Mouse (Mus musculus) midbrain, embryonic 11.5 days (tissue): ENCODE measurements around the gene Setd5. TPM values are rescaled to one million over a fixed set of nuclear protein-coding genes. Genes with fewer than 3 reads are reported as not detected.

Experiments used
- ATAC-seq: fragments of 200-750 bp; cut with Nextera tagmentation; 2 replicates; pipeline ENCODE4 v1.8.0; 2017; ENCODE audit warnings: moderate TSS enrichment, moderate library complexity; ENCODE audit not compliant: low FRiP score
- DNase-seq: peaks from one replicate; pipeline ENCODE4 v3.0.0; 2015; ENCODE audit warnings: low spot score; ENCODE audit errors: missing footprints
- H3K27ac ChIP-seq: fragments of 300-500 bp; sonication (generic); 2 replicates; pipeline ENCODE4 v1.5.1; 2014; ENCODE audit warnings: low read depth, low read length
- H3K27me3 ChIP-seq: fragments of 300-500 bp; sonication (generic); 2 replicates; pipeline ENCODE4 v1.6.1; 2014; ENCODE audit warnings: mild to moderate bottlenecking, low read length, moderate library complexity, mixed read lengths; ENCODE audit not compliant: control insufficient read depth, insufficient read depth
- H3K36me3 ChIP-seq: fragments of 300-500 bp; sonication (generic); 2 replicates; pipeline ENCODE4 v1.6.1; 2014; ENCODE audit warnings: mild to moderate bottlenecking, low read length, moderate library complexity, mixed read lengths; ENCODE audit not compliant: control insufficient read depth, insufficient read depth
- H3K4me1 ChIP-seq: fragments of 300-500 bp; sonication (generic); 2 replicates; pipeline ENCODE4 v1.6.1; 2014; ENCODE audit warnings: low read length; ENCODE audit not compliant: control insufficient read depth, insufficient read depth
- H3K4me2 ChIP-seq: fragments of 300-500 bp; sonication (generic); 2 replicates; pipeline ENCODE4 v1.6.1; 2014; ENCODE audit warnings: mild to moderate bottlenecking, moderate library complexity
- H3K4me3 ChIP-seq: fragments of 300-500 bp; sonication (generic); 2 replicates; pipeline ENCODE4 v1.5.1; 2014; ENCODE audit warnings: low read depth, low read length
- H3K9ac ChIP-seq: fragments of 300-500 bp; sonication (generic); 2 replicates; pipeline ENCODE4 v1.6.1; 2014; ENCODE audit warnings: low read length
- H3K9me3 ChIP-seq: fragments of 300-500 bp; sonication (generic); 2 replicates; pipeline ENCODE4 v1.6.1; 2016; ENCODE audit warnings: low read length; ENCODE audit not compliant: control insufficient read depth
- whole genome bisulfite sequencing: fragments of 180-500 bp; shearing (Covaris S2); extraction: QIAGEN DNeasy Blood & Tissue Kit; methylation state at CpG from one replicate; pipeline ENCODE4 v1.1.7; 2014; 5-methylcytosine and 5-hydroxymethylcytosine counted together
- polyA plus RNA-seq: library from polyadenylated mRNA; unstranded; fragments of >200 nt; fragmentation: Nextera tagmentation; extraction: Ambion mirVana; gene quantifications from 2 replicates; pipeline ENCODE4 v1.2.1, GENCODE M21; 2014

Setd5 gene
- polyA plus RNA-seq, 1 experiment from 2014 or later = 75.5 TPM

- Histone ChIP-seq H3K36me3 (no peaks in the 10 kb centered on the region), H3K9ac (no peak overlapping the region), H3K4me1 (no peaks in the 10 kb centered on the region), H3K4me3 (no peak overlapping the region), H3K4me2 (no peak overlapping the region), H3K27me3 (no peaks in the 10 kb centered on the region), H3K27ac (no peak overlapping the region), H3K9me3 (no peaks in the 10 kb centered on the region)
- ATAC-seq = no peak
- 85% methylated on average over 17 of the region's 17 CpGs for WGBS
- DNase-seq = peak; percentile 62
Measured at GRCm38 (mm10) chr6:113166661-113167251, 89.6 kb downstream of the Setd5 start.

DNA sequence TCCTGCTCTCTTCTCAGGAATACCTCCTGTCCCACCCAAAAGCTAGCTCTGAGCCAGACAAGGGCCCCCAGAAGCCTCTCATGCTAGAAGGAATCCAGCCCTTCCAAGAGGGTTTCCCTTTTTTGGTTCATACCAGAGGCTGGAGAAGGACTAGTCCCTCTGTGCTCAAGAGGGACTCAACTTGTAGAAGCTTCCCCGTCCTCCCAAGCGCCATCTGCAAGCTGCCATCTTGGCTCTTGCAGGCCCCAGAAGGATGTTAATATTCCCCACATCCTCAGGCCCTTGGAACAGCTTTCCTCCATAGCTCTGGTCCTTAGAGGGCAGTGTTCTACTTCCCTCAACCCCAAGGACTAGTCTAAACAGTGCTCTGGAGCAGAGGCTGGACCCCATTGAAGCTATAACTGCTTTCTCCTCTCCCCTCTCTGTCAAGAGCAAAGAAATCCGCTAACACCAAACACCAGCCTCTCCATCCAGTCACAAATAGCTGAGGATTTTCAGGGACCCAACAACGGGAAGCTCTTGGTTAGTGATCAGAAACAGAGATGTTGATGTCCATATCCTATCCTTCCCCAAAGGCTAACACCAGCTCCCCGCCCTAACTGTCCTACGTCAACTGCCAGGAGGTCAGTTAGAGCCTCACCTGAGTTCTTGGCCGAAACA is 91.3 kb downstream of the Setd5 start:
- H3K27ac ChIP-seq = no peak overlapping the region
- no peak for ATAC-seq
- WGBS = 89% methylated on average over 7 of the region's 7 CpGs

DNA sequence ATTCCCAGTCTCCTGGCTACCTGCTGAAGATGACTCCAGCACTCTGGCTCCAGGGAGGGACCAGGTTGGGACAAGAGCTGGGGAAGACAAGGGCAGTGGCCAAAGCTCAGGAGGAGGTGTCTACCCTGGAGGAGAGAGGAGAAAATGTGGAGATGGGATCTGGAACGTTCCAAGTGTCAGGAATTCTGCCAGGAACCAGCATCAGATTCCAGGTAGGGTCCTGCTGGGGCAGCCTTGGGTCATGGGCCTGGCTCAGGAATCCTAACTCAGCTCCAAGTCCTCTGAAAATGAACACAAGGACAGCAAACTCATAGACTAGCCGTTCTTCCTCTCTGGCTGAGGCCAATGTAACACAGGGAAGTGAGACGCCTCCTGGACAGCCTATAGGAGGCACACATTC is 92.7 kb downstream of the Setd5 start:
- no peaks in the 10 kb centered on the region for H3K4me1 ChIP-seq
- no peak overlapping the region for H3K4me2 ChIP-seq
- H3K27me3 ChIP-seq = no peaks in the 10 kb centered on the region
- no peak overlapping the region for H3K9ac ChIP-seq
- H3K4me3 ChIP-seq = no peak overlapping the region
- no peak overlapping the region for H3K27ac ChIP-seq
- DNase-seq (peak; percentile 61), ATAC-seq (no peak)
- H3K36me3 ChIP-seq = no peaks in the 10 kb centered on the region
- H3K9me3 ChIP-seq = no peaks in the 10 kb centered on the region
- WGBS = 71% methylated on average over 3 of the region's 3 CpGs

More for the DNA sequence above, 91.3 kb downstream of the Setd5 start:
- H3K4me3 ChIP-seq = no peak overlapping the region
- H3K4me1 ChIP-seq = no peaks in the 10 kb centered on the region
- no peak overlapping the region for H3K4me2 ChIP-seq
- no peaks in the 10 kb centered on the region for H3K36me3 ChIP-seq
- no peaks in the 10 kb centered on the region for H3K9me3 ChIP-seq
- peak; percentile 73 for DNase-seq
- no peaks in the 10 kb centered on the region for H3K27me3 ChIP-seq
- no peak overlapping the region for H3K9ac ChIP-seq

- Histone ChIP-seq H3K9ac (no peak overlapping the region), H3K4me3 (no peak overlapping the region), H3K9me3 (no peaks in the 10 kb centered on the region), H3K36me3 (no peaks in the 10 kb centered on the region), H3K27me3 (no peaks in the 10 kb centered on the region), H3K4me1 (no peaks in the 10 kb centered on the region), H3K27ac (no peak overlapping the region), H3K4me2 (no peak overlapping the region)
- peak; percentile 45 for DNase-seq
- ATAC-seq = no peak
- WGBS = 94% methylated on average over 8 of the region's 8 CpGs
Measured at GRCm38 (mm10) chr6:113170651-113171050, 93.5 kb downstream of the Setd5 start.

DNA sequence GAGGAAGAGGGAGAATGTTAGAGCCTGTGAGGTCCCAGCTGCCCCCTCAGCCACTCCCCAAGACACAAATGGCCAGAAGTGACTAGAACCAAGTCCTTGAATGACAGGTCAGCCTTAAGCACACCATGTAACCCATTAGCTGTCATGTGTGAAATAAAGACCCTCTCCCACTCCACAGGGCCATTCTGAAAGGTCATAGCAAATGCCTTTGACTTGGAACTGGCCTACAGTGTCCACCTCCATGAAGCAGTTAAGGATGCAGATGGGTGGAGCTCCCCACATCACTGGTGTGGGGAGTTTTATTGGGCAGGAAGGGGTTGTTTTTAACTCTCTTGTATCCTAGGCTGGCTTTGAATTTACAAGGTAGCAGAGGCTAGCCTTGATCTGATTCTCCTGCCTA is 94.8 kb downstream of the Setd5 start:
- Histone ChIP-seq H3K4me2 (no peak overlapping the region), H3K4me1 (no peaks in the 10 kb centered on the region), H3K4me3 (no peak overlapping the region), H3K36me3 (no peaks in the 10 kb centered on the region), H3K9ac (no peak overlapping the region), H3K27ac (no peak overlapping the region), H3K9me3 (no peaks in the 10 kb centered on the region), H3K27me3 (no peaks in the 10 kb centered on the region)
- no peak for ATAC-seq
- DNase-seq = peak; percentile 67

GRCm38 (mm10) chr6:113172568-113172967 is 95.4 kb downstream of the Setd5 start:
- H3K9me3 ChIP-seq = no peaks in the 10 kb centered on the region
- WGBS = 64% methylated on average over 1 of the region's 1 CpGs
- no peak for ATAC-seq

GRCm38 (mm10) chr6:113175469-113175868 is 98.3 kb downstream of the Setd5 start:
- H3K9ac ChIP-seq = no peak overlapping the region
- peak; percentile 51 for DNase-seq
- H3K4me3 ChIP-seq = no peak overlapping the region
- H3K27me3 ChIP-seq = no peaks in the 10 kb centered on the region
- no peaks in the 10 kb centered on the region for H3K36me3 ChIP-seq
- no peaks in the 10 kb centered on the region for H3K9me3 ChIP-seq
- H3K27ac ChIP-seq = no peak overlapping the region
- ATAC-seq = no peak
- 89% methylated on average over 3 of the region's 3 CpGs for WGBS
- no peak overlapping the region for H3K4me2 ChIP-seq
- peaks cover 11% of the 10 kb centered on the region for H3K4me1 ChIP-seq

More at GRCm38 (mm10) chr6:113172568-113172967, 95.4 kb downstream of the Setd5 start:
- peak; percentile 91 for DNase-seq
- Histone ChIP-seq H3K4me2 (no peak overlapping the region), H3K4me3 (no peak overlapping the region), H3K9ac (no peak overlapping the region), H3K27me3 (no peaks in the 10 kb centered on the region), H3K27ac (no peak overlapping the region), H3K36me3 (no peaks in the 10 kb centered on the region), H3K4me1 (no peaks in the 10 kb centered on the region)

GRCm38 (mm10) chr6:113176613-113177012 is 99.4 kb downstream of the Setd5 start:
- Histone ChIP-seq H3K4me3 (no peak overlapping the region), H3K4me2 (no peak overlapping the region), H3K9me3 (no peaks in the 10 kb centered on the region), H3K4me1 (peaks cover 11% of the 10 kb centered on the region), H3K36me3 (no peaks in the 10 kb centered on the region), H3K9ac (no peak overlapping the region), H3K27ac (no peak overlapping the region), H3K27me3 (no peaks in the 10 kb centered on the region)
- DNase-seq (peak; percentile 65), ATAC-seq (no peak)
- WGBS = 85% methylated on average over 8 of the region's 8 CpGs

- H3K36me3 ChIP-seq = no peaks in the 10 kb centered on the region
- peak overlapping the region; percentile 5; the same call in 1 of the 2 replicates for H3K9ac ChIP-seq
- H3K4me3 ChIP-seq = no peak overlapping the region
- peaks cover 11% of the 10 kb centered on the region for H3K4me1 ChIP-seq
- no peak overlapping the region for H3K27ac ChIP-seq
- no peaks in the 10 kb centered on the region for H3K9me3 ChIP-seq
- WGBS = 21% methylated on average over 14 of the region's 14 CpGs
- no peaks in the 10 kb centered on the region for H3K27me3 ChIP-seq
- ATAC-seq (peak; percentile 86; the same call in 1 of the 2 replicates), DNase-seq (peak; percentile 88)
- H3K4me2 ChIP-seq = no peak overlapping the region
Measured at GRCm38 (mm10) chr6:113178286-113179194, 101.4 kb downstream of the Setd5 start.
